Mouse (Mus musculus) hindbrain, postnatal 0 days (tissue): ENCODE measurements around the gene Psmg4. TPM values are rescaled to one million over a fixed set of nuclear protein-coding genes. Genes with fewer than 3 reads are reported as not detected.
A peak's percentile ranks its signal among the peaks of the same experiment; 100 is the strongest.

ENCODE experiments used
- ATAC-seq: fragments of 200-750 bp; cut with Nextera tagmentation; 2 replicates; pipeline ENCODE4 v1.8.0; 2017; ENCODE audit warnings: mild to moderate bottlenecking, moderate TSS enrichment, moderate library complexity
- DNase-seq: peaks from one replicate; pipeline ENCODE4 v3.0.0-alpha.2; 2015; ENCODE audit warnings: low spot score
- H3K27ac ChIP-seq: fragments of 300-500 bp; sonication (generic); 2 replicates; pipeline ENCODE4 v1.5.1; 2014; ENCODE audit warnings: mild to moderate bottlenecking
- H3K27me3 ChIP-seq: fragments of 300-500 bp; sonication (generic); 2 replicates; pipeline ENCODE4 v1.6.1; 2014; ENCODE audit warnings: low read length, mixed read lengths; ENCODE audit not compliant: insufficient read depth
- H3K36me3 ChIP-seq: fragments of 300-500 bp; sonication (generic); 2 replicates; pipeline ENCODE4 v1.6.1; 2014; ENCODE audit warnings: low read length, mixed read lengths; ENCODE audit not compliant: insufficient read depth
- H3K4me1 ChIP-seq: fragments of 300-500 bp; sonication (generic); 2 replicates; pipeline ENCODE4 v1.6.1; 2014; ENCODE audit warnings: antibody characterized with exemption, low read length, mixed read lengths; ENCODE audit not compliant: insufficient read depth
- H3K4me2 ChIP-seq: fragments of 300-500 bp; sonication (generic); 2 replicates; pipeline ENCODE4 v1.6.1; 2014; ENCODE audit warnings: low read depth, mild to moderate bottlenecking, low read length, moderate library complexity, mixed read lengths
- H3K4me3 ChIP-seq: fragments of 300-500 bp; sonication (generic); 2 replicates; pipeline ENCODE4 v1.5.1; 2014; ENCODE audit warnings: low read length
- H3K9ac ChIP-seq: fragments of 300-500 bp; sonication (generic); replicated peaks from 2 replicates; pipeline ENCODE4 v1.6.1; 2014; ENCODE audit warnings: mild to moderate bottlenecking, low read length, moderate library complexity, mixed read lengths
- H3K9me3 ChIP-seq: fragments of 300-500 bp; sonication (generic); 2 replicates; pipeline ENCODE4 v1.6.1; 2016; ENCODE audit warnings: low read length, mixed read lengths
- CTCF ChIP-seq: IDR thresholded peaks from 2 replicates; pipeline ENCODE4 v1.5.1; 2016; ENCODE audit warnings: antibody characterized with exemption, control low read depth, low read depth
- WGBS: fragments of 180-500 bp; shearing (Covaris S2); extraction: QIAGEN DNeasy Blood & Tissue Kit; methylation state at CpG from one replicate; pipeline ENCODE4 v1.1.7; 2014; 5-methylcytosine and 5-hydroxymethylcytosine counted together
- polyA plus RNA-seq: library from polyadenylated mRNA; unstranded; fragments of >200 nt; fragmentation: Nextera tagmentation; extraction: Ambion mirVana; gene quantifications from 2 replicates; pipeline ENCODE4 v1.2.1, GENCODE M21; 2015
- total RNA-seq: library from RNA; depleted of rRNA; stranded (reverse); fragments of >200 nt; gene quantifications from 2 replicates; pipeline ENCODE4 v1.2.3, GENCODE M21; 2014; rRNA removed

Gene Psmg4
- 41.6 and 75.9 TPM in 2 replicates for total RNA-seq
- polyA plus RNA-seq, result 88.5 and 92.0 TPM in 2 replicates

GRCm38 (mm10) chr13:34162491-34163303, at the start of gene Psmg4:
Psmg4 (plus strand) TSS chr13:34162964.
- peak; percentile 97 for ATAC-seq
- 3% methylated on average over 43 of the region's 44 CpGs for WGBS
- peak within 1 kb of the TSS; percentile 70 for H3K4me3 ChIP-seq
- no peaks in the 10 kb centered on the region for H3K9me3 ChIP-seq
- H3K27ac ChIP-seq, result peak within 1 kb of the TSS; percentile 90
- H3K27me3 ChIP-seq, result no peaks in the 10 kb centered on the region
- H3K4me1 ChIP-seq, result peaks cover 8% of the 10 kb centered on the region; the same call in 1 of the 2 replicates
- DNase-seq, result peak; percentile 95
- H3K36me3 ChIP-seq, result 0 out of 2 replicates have a peak, but pooled peaks cover 6% of the 10 kb centered on the region
- TF ChIP-seq CTCF, result 0 out of 2 replicates have a peak, but pooled peaks have one; percentile 12
- H3K9ac ChIP-seq, result peak within 1 kb of the TSS; percentile 70
- peak within 1 kb of the TSS; percentile 78 for H3K4me2 ChIP-seq

- no peaks in the 10 kb centered on the region for H3K4me1 ChIP-seq
- H3K4me3 ChIP-seq, result no peak overlapping the region
- DNase-seq, result no peak
- H3K27ac ChIP-seq, result no peak overlapping the region
- H3K9me3 ChIP-seq, result no peaks in the 10 kb centered on the region
- H3K27me3 ChIP-seq, result no peaks in the 10 kb centered on the region
- no peak overlapping the region for H3K9ac ChIP-seq
- no peak for ATAC-seq
- H3K4me2 ChIP-seq, result no peak overlapping the region
- H3K36me3 ChIP-seq, result no peaks in the 10 kb centered on the region
- no peak for TF ChIP-seq CTCF
- WGBS, result 85% methylated on average over 3 of the region's 3 CpGs
Measured at GRCm38 (mm10) chr13:34113086-34113485, 49.7 kb upstream of the Psmg4 start.

- Histone ChIP-seq H3K36me3 (no peaks in the 10 kb centered on the region), H3K9ac (no peak overlapping the region), H3K4me3 (no peak overlapping the region), H3K27me3 (no peaks in the 10 kb centered on the region), H3K27ac (no peak overlapping the region), H3K4me2 (no peak overlapping the region), H3K9me3 (no peaks in the 10 kb centered on the region), H3K4me1 (no peaks in the 10 kb centered on the region)
- DNase-seq, result no peak
- no peak for TF ChIP-seq CTCF
- WGBS, result 82% methylated on average over 4 of the region's 4 CpGs
- ATAC-seq, result no peak
Measured at GRCm38 (mm10) chr13:34114654-34115053, 48.1 kb upstream of the Psmg4 start.

GRCm38 (mm10) chr13:34116508-34116907, 46.3 kb upstream of the Psmg4 start:
- no peak overlapping the region for H3K27ac ChIP-seq
- no peak overlapping the region for H3K4me3 ChIP-seq
- H3K9me3 ChIP-seq, result no peaks in the 10 kb centered on the region
- H3K4me1 ChIP-seq, result no peaks in the 10 kb centered on the region
- no peaks in the 10 kb centered on the region for H3K36me3 ChIP-seq
- H3K27me3 ChIP-seq, result no peaks in the 10 kb centered on the region
- no peak for ATAC-seq
- no peak for TF ChIP-seq CTCF
- no peak overlapping the region for H3K9ac ChIP-seq
- no peak overlapping the region for H3K4me2 ChIP-seq
- WGBS, result 86% methylated on average over 6 of the region's 6 CpGs
- DNase-seq, result no peak

- DNase-seq (no peak), ATAC-seq (no peak)
- TF ChIP-seq CTCF, result no peak
- Histone ChIP-seq H3K4me1 (no peaks in the 10 kb centered on the region; the same call in 1 of the 2 replicates), H3K4me2 (no peak overlapping the region), H3K27me3 (no peaks in the 10 kb centered on the region), H3K9me3 (no peaks in the 10 kb centered on the region), H3K9ac (no peak overlapping the region), H3K27ac (no peak overlapping the region), H3K4me3 (no peak overlapping the region), H3K36me3 (no peaks in the 10 kb centered on the region; the same call in 1 of the 2 replicates)
- 84% methylated on average over 4 of the region's 4 CpGs for WGBS
Measured at GRCm38 (mm10) chr13:34118816-34119215, 43.9 kb upstream of the Psmg4 start.

GRCm38 (mm10) chr13:34119406-34119805, 43.4 kb upstream of the Psmg4 start:
- no peak for TF ChIP-seq CTCF
- peaks cover 5% of the 10 kb centered on the region; the same call in 1 of the 2 replicates for H3K4me1 ChIP-seq
- no peak overlapping the region for H3K27ac ChIP-seq
- H3K4me2 ChIP-seq, result no peak overlapping the region
- H3K9me3 ChIP-seq, result no peaks in the 10 kb centered on the region
- 75% methylated on average over 4 of the region's 4 CpGs for WGBS
- H3K36me3 ChIP-seq, result peaks cover under 1% of the 10 kb centered on the region; the same call in 1 of the 2 replicates
- H3K4me3 ChIP-seq, result no peak overlapping the region
- H3K27me3 ChIP-seq, result no peaks in the 10 kb centered on the region
- DNase-seq, result no peak
- no peak for ATAC-seq
- no peak overlapping the region for H3K9ac ChIP-seq

GRCm38 (mm10) chr13:34120536-34120935, 42.2 kb upstream of the Psmg4 start:
- no peak overlapping the region for H3K9ac ChIP-seq
- no peak overlapping the region for H3K27ac ChIP-seq
- H3K4me1 ChIP-seq, result peaks cover 13% of the 10 kb centered on the region; the same call in 1 of the 2 replicates
- no peaks in the 10 kb centered on the region for H3K9me3 ChIP-seq
- no peak for TF ChIP-seq CTCF
- H3K36me3 ChIP-seq, result peaks cover 4% of the 10 kb centered on the region; the same call in 1 of the 2 replicates
- WGBS, result 100% methylated on average over 2 of the region's 2 CpGs
- ATAC-seq (no peak), DNase-seq (no peak)
- no peaks in the 10 kb centered on the region for H3K27me3 ChIP-seq
- H3K4me2 ChIP-seq, result no peak overlapping the region
- H3K4me3 ChIP-seq, result no peak overlapping the region
